Mouse (Mus musculus): Measurements from ENCODE around the gene Nova2. TPM values are rescaled to one million over a fixed set of nuclear protein-coding genes. Genes with fewer than 3 reads are reported as not detected.
A peak's percentile ranks its signal among the peaks of the same experiment; 100 is the strongest.

The Nova2 gene
- polyA plus RNA-seq, 1 experiment from 2014 or later, result 9.7 TPM

- Histone ChIP-seq H3K4me3 (peak overlapping the region; percentile 62), H3K9me3 (no peaks in the 10 kb centered on the region), H3K4me2 (peak overlapping the region; percentile 83), H3K4me1 (replicated peaks) (peaks cover 40% of the 10 kb centered on the region), H3K36me3 (no peaks in the 10 kb centered on the region), H3K27me3 (peaks cover 21% of the 10 kb centered on the region), H3K27ac (replicated peaks) (peak overlapping the region; percentile 94), H3K9ac (peak overlapping the region; percentile 65)
- ATAC-seq (ENCODE audit: low read depth), result 0 out of 2 replicates have a peak, but pooled peaks have one; percentile 17
- 8% methylated on average over 5 of the region's 5 CpGs for WGBS
Measured at GRCm38 (mm10) chr7:18989995-18990394, 64.3 kb downstream of the Nova2 start.

DNA sequence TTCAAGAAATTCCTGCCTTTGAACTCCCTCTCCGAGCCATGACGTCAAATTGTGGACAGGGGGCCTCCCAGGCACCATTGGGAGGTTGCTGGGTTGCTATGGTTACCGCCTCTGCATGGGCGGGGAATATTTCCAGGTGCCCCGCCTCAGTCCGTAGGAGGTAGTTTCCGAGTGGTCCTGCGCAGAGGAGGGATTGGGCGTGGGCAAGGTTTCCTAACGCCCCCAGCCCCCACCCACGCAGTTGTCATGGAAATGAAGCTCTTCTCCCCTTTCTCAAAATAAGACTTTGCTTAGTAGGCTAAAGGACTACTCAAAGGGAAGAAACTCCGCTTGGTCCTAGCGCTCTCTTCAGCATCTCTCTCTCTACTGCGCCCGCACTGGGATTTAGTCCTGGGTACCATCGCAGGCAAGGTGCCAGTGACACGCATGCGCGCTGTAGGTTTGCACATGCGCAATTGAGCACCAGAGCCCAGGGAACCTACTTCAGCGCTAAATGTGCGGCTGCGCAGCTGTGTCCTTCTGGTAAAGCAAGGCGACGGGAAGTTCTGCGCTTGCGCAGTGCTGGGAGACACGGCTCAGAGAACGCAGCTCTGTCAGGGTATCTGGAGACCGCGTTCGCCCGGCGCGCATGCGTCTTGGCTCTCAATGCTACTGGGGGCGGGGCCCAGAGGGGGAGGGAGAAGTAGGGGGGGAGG lies 65.1 kb downstream of the Nova2 start, which contains the start of gene Mypop:
Gene Mypop, plus strand, starts transcription at position 645 of the 695 bp plus-strand sequence.
- H3K4me2 ChIP-seq, result peak within 1 kb of the TSS; percentile 83
- peak within 1 kb of the TSS; percentile 79 for H3K9ac ChIP-seq
- ATAC-seq (ENCODE audit: low read depth), result peak; percentile 94
- H3K4me3 ChIP-seq, result peak within 1 kb of the TSS; percentile 62
- peak within 1 kb of the TSS; percentile 94 for H3K27ac ChIP-seq (replicated peaks)
- WGBS, result under 1% methylated on average over 37 of the region's 37 CpGs
- H3K4me1 ChIP-seq (replicated peaks), result peaks cover 46% of the 10 kb centered on the region
- peaks cover 8% of the 10 kb centered on the region; the same call in 1 of the 2 replicates for H3K36me3 ChIP-seq
- no peaks in the 10 kb centered on the region for H3K9me3 ChIP-seq
- H3K27me3 ChIP-seq, result peaks cover 21% of the 10 kb centered on the region

DNA sequence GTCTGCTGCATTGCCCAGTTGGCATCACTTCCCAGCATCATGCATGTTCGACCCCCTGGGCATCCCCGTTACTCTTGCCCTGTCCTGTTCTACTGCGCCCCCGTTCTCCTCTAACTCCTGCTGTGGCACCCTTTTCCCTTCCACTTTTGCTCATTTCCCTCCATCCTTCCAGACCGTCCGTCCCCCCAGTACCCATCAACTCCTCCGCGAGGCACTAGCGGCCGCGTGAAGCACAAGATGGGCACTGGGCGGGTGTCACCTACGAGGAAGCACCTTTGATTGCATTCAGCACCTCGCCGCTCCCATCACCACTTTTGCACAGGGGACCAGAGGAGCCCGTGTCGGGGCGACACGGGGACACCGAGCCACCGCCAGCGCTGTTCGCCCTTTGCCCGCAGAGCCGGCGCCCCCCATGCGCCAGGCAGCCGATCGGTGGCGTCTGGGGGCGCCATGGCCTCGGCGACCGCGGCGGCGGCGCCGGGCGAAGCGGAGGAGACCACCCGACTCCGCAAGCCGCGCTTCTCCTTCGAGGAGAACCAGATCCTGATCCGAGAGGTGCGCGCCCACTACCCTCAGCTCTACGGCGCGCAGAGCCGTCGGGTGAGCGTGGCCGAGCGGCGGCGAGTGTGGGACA lies 66.1 kb downstream of the Nova2 start:
- under 1% methylated on average over 59 of the region's 59 CpGs for WGBS
- peak overlapping the region; percentile 80 for H3K27ac ChIP-seq (replicated peaks)

GRCm38 (mm10) chr7:18992294-18992675 lies 66.6 kb downstream of the Nova2 start:
- H3K27ac ChIP-seq (replicated peaks), result peak overlapping the region; percentile 80; the same call in 1 of the 2 replicates
- peaks cover 18% of the 10 kb centered on the region for H3K36me3 ChIP-seq
- WGBS, result 2% methylated on average over 31 of the region's 31 CpGs
- ATAC-seq (ENCODE audit: low read depth), result no peak
- peaks cover 46% of the 10 kb centered on the region for H3K4me1 ChIP-seq (replicated peaks)
- no peaks in the 10 kb centered on the region for H3K9me3 ChIP-seq
- peak overlapping the region; percentile 79 for H3K9ac ChIP-seq
- H3K4me3 ChIP-seq, result peak overlapping the region; percentile 62
- peak overlapping the region; percentile 83 for H3K4me2 ChIP-seq
- H3K27me3 ChIP-seq, result peaks cover 21% of the 10 kb centered on the region

More for the DNA sequence above, 66.1 kb downstream of the Nova2 start:
- Histone ChIP-seq H3K27me3 (peaks cover 21% of the 10 kb centered on the region), H3K36me3 (peaks cover 18% of the 10 kb centered on the region), H3K4me3 (peak overlapping the region; percentile 62), H3K4me1 (replicated peaks) (peaks cover 46% of the 10 kb centered on the region), H3K9ac (peak overlapping the region; percentile 79), H3K4me2 (peak overlapping the region; percentile 83), H3K9me3 (no peaks in the 10 kb centered on the region)
- peak; percentile 36 for ATAC-seq (ENCODE audit: low read depth)

DNA sequence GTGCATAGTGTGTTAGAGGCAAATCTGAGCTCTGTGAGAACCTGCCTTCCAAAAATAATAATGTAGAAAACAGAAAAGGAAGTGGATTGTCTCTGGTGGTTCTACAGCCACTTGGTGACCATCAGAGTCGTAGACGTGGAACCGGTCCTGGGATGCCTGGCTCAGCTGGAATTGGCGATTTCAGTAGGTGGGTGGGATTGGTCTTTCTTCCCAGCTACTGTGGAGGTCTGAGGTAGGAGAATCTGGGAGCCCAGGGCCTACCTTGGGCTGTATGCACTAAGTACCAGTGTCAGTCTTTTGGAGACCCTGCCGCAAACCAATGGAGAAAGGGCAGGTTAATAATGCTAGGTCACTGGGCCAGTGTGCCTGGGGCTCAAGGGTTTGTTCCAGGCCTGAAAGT lies 67.3 kb downstream of the Nova2 start:
- 80% methylated on average over 5 of the region's 5 CpGs for WGBS
- Histone ChIP-seq H3K27me3 (peaks cover 21% of the 10 kb centered on the region), H3K4me2 (peak overlapping the region; percentile 83), H3K4me3 (peak overlapping the region; percentile 62), H3K9ac (peak overlapping the region; percentile 79; the same call in 1 of the 2 replicates), H3K27ac (replicated peaks) (no peak overlapping the region), H3K9me3 (no peaks in the 10 kb centered on the region), H3K36me3 (peaks cover 18% of the 10 kb centered on the region), H3K4me1 (replicated peaks) (peaks cover 46% of the 10 kb centered on the region)
- no peak for ATAC-seq (ENCODE audit: low read depth)

- H3K9ac ChIP-seq, result no peak overlapping the region
- H3K4me2 ChIP-seq, result no peak overlapping the region
- no peak for ATAC-seq (ENCODE audit: low read depth)
- peaks cover 18% of the 10 kb centered on the region for H3K36me3 ChIP-seq
- WGBS, result 36% methylated on average over 9 of the region's 9 CpGs
- H3K27me3 ChIP-seq, result 0 out of 2 replicates have a peak, but pooled peaks cover 1% of the 10 kb centered on the region
- H3K9me3 ChIP-seq, result no peaks in the 10 kb centered on the region
- H3K4me1 ChIP-seq (replicated peaks), result peaks cover 60% of the 10 kb centered on the region
- H3K4me3 ChIP-seq, result no peak overlapping the region
- H3K27ac ChIP-seq (replicated peaks), result no peak overlapping the region
Measured at GRCm38 (mm10) chr7:18998835-18999234, 73.1 kb downstream of the Nova2 start.

- H3K4me1 ChIP-seq (replicated peaks), result peaks cover 56% of the 10 kb centered on the region
- H3K27ac ChIP-seq (replicated peaks), result 0 out of 2 replicates have a peak overlapping the region, but pooled peaks have one; percentile 33
- ATAC-seq (ENCODE audit: low read depth), result no peak
- WGBS, result 56% methylated on average over 10 of the region's 10 CpGs
- peak overlapping the region; percentile 38 for H3K4me3 ChIP-seq
- peak overlapping the region; percentile 57 for H3K4me2 ChIP-seq
- no peaks in the 10 kb centered on the region for H3K27me3 ChIP-seq
- H3K9ac ChIP-seq, result peak overlapping the region; percentile 73
- no peaks in the 10 kb centered on the region for H3K9me3 ChIP-seq
- H3K36me3 ChIP-seq, result peaks cover 20% of the 10 kb centered on the region
Measured at GRCm38 (mm10) chr7:19000421-19000820, 74.7 kb downstream of the Nova2 start.

- H3K27me3 ChIP-seq, result no peaks in the 10 kb centered on the region
- H3K9me3 ChIP-seq, result no peaks in the 10 kb centered on the region
- H3K27ac ChIP-seq (replicated peaks), result 0 out of 2 replicates have a peak overlapping the region, but pooled peaks have one; percentile 33
- H3K4me2 ChIP-seq, result peak overlapping the region; percentile 57
- peaks cover 20% of the 10 kb centered on the region for H3K36me3 ChIP-seq
- H3K9ac ChIP-seq, result peak overlapping the region; percentile 73
- WGBS, result 29% methylated on average over 18 of the region's 18 CpGs
- peaks cover 63% of the 10 kb centered on the region for H3K4me1 ChIP-seq (replicated peaks)
- ATAC-seq (ENCODE audit: low read depth), result no peak
- peak overlapping the region; percentile 38 for H3K4me3 ChIP-seq
Measured at GRCm38 (mm10) chr7:19001066-19001806, 75.5 kb downstream of the Nova2 start.

GRCm38 (mm10) chr7:19001807-19002085 lies 76.1 kb downstream of the Nova2 start:
- no peak for ATAC-seq (ENCODE audit: low read depth)
- Histone ChIP-seq H3K9ac (no peak overlapping the region), H3K4me2 (no peak overlapping the region), H3K4me3 (no peak overlapping the region), H3K9me3 (no peaks in the 10 kb centered on the region), H3K36me3 (peaks cover 18% of the 10 kb centered on the region), H3K27ac (replicated peaks) (0 out of 2 replicates have a peak overlapping the region, but pooled peaks have one; percentile 33), H3K27me3 (no peaks in the 10 kb centered on the region), H3K4me1 (replicated peaks) (peaks cover 68% of the 10 kb centered on the region)
- WGBS, result 40% methylated on average over 3 of the region's 3 CpGs

GRCm38 (mm10) chr7:19002115-19002514 lies 76.4 kb downstream of the Nova2 start:
- peak overlapping the region; percentile 61 for H3K27ac ChIP-seq (replicated peaks)

GRCm38 (mm10) chr7:19002848-19003498 lies 77.3 kb downstream of the Nova2 start:
- WGBS, result 3% methylated on average over 17 of the region's 17 CpGs
- peak; percentile 45 for ATAC-seq (ENCODE audit: low read depth)
- H3K9ac ChIP-seq, result peak overlapping the region; percentile 82
- peak overlapping the region; percentile 66 for H3K4me2 ChIP-seq
- H3K4me1 ChIP-seq (replicated peaks), result peaks cover 80% of the 10 kb centered on the region
- peak overlapping the region; percentile 61 for H3K27ac ChIP-seq (replicated peaks)
- H3K27me3 ChIP-seq, result no peaks in the 10 kb centered on the region
- no peaks in the 10 kb centered on the region for H3K9me3 ChIP-seq
- H3K4me3 ChIP-seq, result peak overlapping the region; percentile 42
- H3K36me3 ChIP-seq, result peaks cover 29% of the 10 kb centered on the region

More at GRCm38 (mm10) chr7:19002115-19002514, 76.4 kb downstream of the Nova2 start:
- no peaks in the 10 kb centered on the region for H3K9me3 ChIP-seq
- H3K9ac ChIP-seq, result peak overlapping the region; percentile 82; the same call in 1 of the 2 replicates
- 49% methylated on average over 4 of the region's 4 CpGs for WGBS
- peaks cover 72% of the 10 kb centered on the region for H3K4me1 ChIP-seq (replicated peaks)
- no peak for ATAC-seq (ENCODE audit: low read depth)
- H3K4me3 ChIP-seq, result peak overlapping the region; percentile 42
- peaks cover 21% of the 10 kb centered on the region for H3K36me3 ChIP-seq
- peak overlapping the region; percentile 66 for H3K4me2 ChIP-seq
- no peaks in the 10 kb centered on the region for H3K27me3 ChIP-seq
